Mouse (Mus musculus) embryonic fibroblast, embryonic 13.5 days (primary cell): ENCODE data around the gene Xylt1. TPM values are rescaled to one million over a fixed set of nuclear protein-coding genes. Genes with fewer than 3 reads are reported as not detected.

ENCODE experiments used
- H3K27ac ChIP-seq: 2 replicates; pipeline ENCODE4 v1.5.1; 2012; ENCODE audit warnings: low read length, control low read depth, inconsistent platforms; ENCODE audit not compliant: insufficient read depth
- H3K4me1 ChIP-seq: 2 replicates; pipeline ENCODE4 v1.6.1; 2011; ENCODE audit warnings: low read length; ENCODE audit not compliant: control insufficient read depth, insufficient read depth
- H3K4me3 ChIP-seq: 2 replicates; pipeline ENCODE4 v1.5.1; 2011; ENCODE audit warnings: mild to moderate bottlenecking, control low read depth, low read length; ENCODE audit not compliant: insufficient read depth
- CTCF ChIP-seq: IDR thresholded peaks from 2 replicates; pipeline ENCODE4 v1.5.1; 2011; ENCODE audit warnings: mild to moderate bottlenecking, control low read depth, low read length, moderate library complexity, borderline replicate concordance; ENCODE audit not compliant: insufficient read depth
- POLR2A ChIP-seq: IDR thresholded peaks from 2 replicates; pipeline ENCODE4 v1.6.1; 2011; ENCODE audit warnings: low read depth, mild to moderate bottlenecking, control low read depth, low read length, moderate library complexity
- polyA plus RNA-seq: library from polyadenylated mRNA; stranded (reverse); fragments of >200 nt; gene quantifications from 2 replicates; pipeline ENCODE4 v1.2.4, GENCODE M21; 2011; ENCODE audit warnings: low read depth; ENCODE audit not compliant: missing spikeins, insufficient read length

The Xylt1 gene
- polyA plus RNA-seq, 1 experiment, result 6.9 TPM

- Histone ChIP-seq H3K4me3 (no peak overlapping the region), H3K27ac (no peak overlapping the region), H3K4me1 (no peaks in the 10 kb centered on the region)
- TF ChIP-seq CTCF (no peak), POLR2A (no peak)
Observed at GRCm38 (mm10) chr7:117658739-117659138, 278.0 kb downstream of the Xylt1 start.

- no peaks in the 10 kb centered on the region for H3K4me1 ChIP-seq
- no peak overlapping the region for H3K27ac ChIP-seq
- TF ChIP-seq CTCF, result no peak
- no peak for TF ChIP-seq POLR2A
- no peak overlapping the region for H3K4me3 ChIP-seq
Observed at GRCm38 (mm10) chr7:117667286-117667685, 286.5 kb downstream of the Xylt1 start.

- Histone ChIP-seq H3K27ac (no peak overlapping the region), H3K4me3 (no peak overlapping the region), H3K4me1 (no peaks in the 10 kb centered on the region)
- no peak for TF ChIP-seq CTCF
- no peak for TF ChIP-seq POLR2A
Observed at GRCm38 (mm10) chr7:117668226-117668625, 287.4 kb downstream of the Xylt1 start.

- TF ChIP-seq CTCF (no peak), POLR2A (no peak)
- H3K4me3 ChIP-seq, result no peak overlapping the region
- H3K4me1 ChIP-seq, result no peaks in the 10 kb centered on the region
- no peak overlapping the region for H3K27ac ChIP-seq
Observed at GRCm38 (mm10) chr7:117672121-117672591, 291.4 kb downstream of the Xylt1 start.

- Histone ChIP-seq H3K4me3 (no peak overlapping the region), H3K27ac (no peak overlapping the region), H3K4me1 (no peaks in the 10 kb centered on the region)
- TF ChIP-seq CTCF (no peak), POLR2A (no peak)
Observed at GRCm38 (mm10) chr7:117686120-117686996, 305.6 kb downstream of the Xylt1 start.

- TF ChIP-seq POLR2A (no peak), CTCF (no peak)
- no peak overlapping the region for H3K4me3 ChIP-seq
- no peak overlapping the region for H3K27ac ChIP-seq
- H3K4me1 ChIP-seq, result no peaks in the 10 kb centered on the region
Observed at GRCm38 (mm10) chr7:117686997-117687302, 306.2 kb downstream of the Xylt1 start.

- Histone ChIP-seq H3K4me1 (no peaks in the 10 kb centered on the region), H3K4me3 (no peak overlapping the region), H3K27ac (no peak overlapping the region)
- TF ChIP-seq CTCF, result peak; percentile 46; the same call in 1 of the 2 replicates
- no peak for TF ChIP-seq POLR2A
Observed at GRCm38 (mm10) chr7:117695612-117696011, 314.8 kb downstream of the Xylt1 start.

- Histone ChIP-seq H3K4me1 (no peaks in the 10 kb centered on the region), H3K27ac (no peak overlapping the region), H3K4me3 (no peak overlapping the region)
- TF ChIP-seq CTCF (no peak), POLR2A (no peak)
Observed at GRCm38 (mm10) chr7:117697681-117698080, 316.9 kb downstream of the Xylt1 start.

GRCm38 (mm10) chr7:117698551-117699114 lies 317.9 kb downstream of the Xylt1 start:
- no peak overlapping the region for H3K4me3 ChIP-seq
- TF ChIP-seq CTCF, result no peak
- TF ChIP-seq POLR2A, result no peak
- no peaks in the 10 kb centered on the region for H3K4me1 ChIP-seq
- no peak overlapping the region for H3K27ac ChIP-seq

GRCm38 (mm10) chr7:117699343-117699985 lies 318.7 kb downstream of the Xylt1 start:
- no peaks in the 10 kb centered on the region for H3K4me1 ChIP-seq
- no peak overlapping the region for H3K27ac ChIP-seq
- TF ChIP-seq CTCF, result no peak
- TF ChIP-seq POLR2A, result no peak
- no peak overlapping the region for H3K4me3 ChIP-seq
